Mouse (Mus musculus) olfactory bulb, adult 2 months (tissue): ENCODE results near the gene Fam53b.

Experiments used
- CTCF ChIP-seq: fragments of 200-500 bp; IDR thresholded peaks from 2 replicates; pipeline ENCODE4 v1.5.1; 2012; ENCODE audit warnings: low read depth, mild to moderate bottlenecking, low read length, moderate library complexity; ENCODE audit not compliant: insufficient read depth
- POLR2A ChIP-seq: fragments of 200-500 bp; IDR thresholded peaks from 2 replicates; pipeline ENCODE4 v1.6.1; 2012; ENCODE audit warnings: mild to moderate bottlenecking, low read depth, low read length, moderate library complexity; ENCODE audit not compliant: insufficient read depth

DNA sequence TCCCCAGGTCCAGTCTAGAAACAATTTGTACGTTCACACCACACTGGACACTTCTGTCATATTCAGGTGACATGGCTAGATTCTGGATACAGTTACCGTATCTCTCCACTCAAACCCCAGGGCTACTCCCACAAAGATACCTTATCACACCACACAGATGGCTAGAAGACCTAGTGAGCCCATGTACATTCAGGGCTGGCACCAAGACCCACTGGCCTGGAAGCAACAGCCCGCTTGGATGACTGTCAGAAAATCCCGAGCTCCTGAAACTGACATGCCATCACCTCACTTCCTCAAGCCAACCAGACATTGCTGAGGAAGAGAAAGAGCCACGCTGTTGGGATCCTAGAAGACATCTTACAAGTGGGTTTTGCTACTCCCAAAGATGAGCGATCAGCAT, 74.8 kb downstream of the Fam53b start:
- TF ChIP-seq CTCF (no peak), POLR2A (no peak)
